Mouse (Mus musculus) left cerebral cortex, postnatal 25 days (tissue): ENCODE data around the gene Fli1. TPM values are rescaled to one million over a fixed set of nuclear protein-coding genes. Genes with fewer than 3 reads are reported as not detected.

ENCODE experiments used
- DNase-seq, 2 experiments: peaks; one replicate each; pipeline ENCODE4 v3.0.0; 2022; ENCODE audit warnings: low spot score in 2 of 2, mixed read lengths in 1 of 2
- intact Hi-C: fragments of 180-260 bp; cut with DNase I; formaldehyde crosslinking; loops from one replicate; pipeline ENCODE4 v1.15.1; 2025
- total RNA-seq, 2 experiments: library from RNA; stranded (reverse); gene quantifications; 2 replicates each; pipeline ENCODE4 v1.2.3; 2021

Fli1 gene
- 1 to 10 TPM; 5.3 to 6.0 TPM for total RNA-seq

DNA sequence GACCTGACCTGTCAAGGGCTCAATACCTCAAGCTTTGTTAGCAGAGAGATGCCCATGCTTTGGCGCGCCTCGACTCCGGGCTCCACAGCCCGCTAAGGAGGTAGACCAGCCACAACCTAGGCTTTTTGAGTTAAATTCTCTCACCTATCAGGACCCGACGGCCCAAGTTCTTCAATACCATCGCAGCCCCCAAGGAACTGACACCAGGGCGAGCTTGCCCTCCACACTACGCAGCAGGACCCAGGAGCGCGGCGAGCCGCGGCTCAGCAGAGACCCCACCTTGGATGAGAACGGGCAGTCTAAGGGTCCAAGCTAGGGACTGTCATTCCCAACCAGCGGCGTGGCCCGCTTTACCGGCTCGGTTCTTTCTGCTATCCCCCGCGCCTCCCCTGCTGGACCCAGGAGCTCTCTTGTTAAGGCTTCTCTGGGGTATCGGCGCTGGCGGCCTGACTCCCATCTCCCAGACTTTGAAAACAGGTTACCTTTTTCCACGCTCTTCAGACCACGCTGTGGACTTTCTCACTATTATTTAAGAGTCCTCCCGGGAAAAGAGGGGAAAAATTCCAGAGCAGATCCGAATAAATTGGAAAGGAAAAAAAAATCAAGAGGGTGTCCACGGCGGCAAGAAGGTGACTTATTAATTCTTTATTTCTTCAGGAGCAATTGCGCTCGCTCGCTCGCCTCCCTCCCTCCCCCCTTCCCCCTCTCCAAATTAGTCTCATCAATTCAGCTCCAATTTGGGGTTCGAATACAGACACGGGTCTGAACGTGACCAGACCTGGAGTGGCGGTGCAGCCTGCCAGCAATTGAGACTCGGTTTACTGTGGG, at the start of gene Fli1:
Gene Fli1, minus strand, starts transcription at position 650 of the 828 bp plus-strand sequence.
- intact Hi-C loops: no loop called here
- no peak for DNase-seq

GRCm38 (mm10) chr9:32591732-32592582, 49.3 kb upstream of the Fli1 start:
- intact Hi-C loops: loop anchor here (1.0 to 10.0 kb wide), 6 partner anchors 75 to 655 kb away; no protein-coding TSS in a partner anchor
- peak; percentile 82 to 87 for DNase-seq

- no peak for DNase-seq
- intact Hi-C loops: loop anchor here (1.0 to 10.0 kb wide), 7 partner anchors 77 to 656 kb away; no protein-coding TSS in a partner anchor
Observed at GRCm38 (mm10) chr9:32590571-32590970, 47.9 kb upstream of the Fli1 start.

GRCm38 (mm10) chr9:32589900-32590299, 47.2 kb upstream of the Fli1 start:
- DNase-seq: peak; percentile 79 to 83

GRCm38 (mm10) chr9:32585357-32585756, 42.7 kb upstream of the Fli1 start:
- intact Hi-C loops: no loop called here
- no peak for DNase-seq

More at GRCm38 (mm10) chr9:32589900-32590299, 47.2 kb upstream of the Fli1 start:
- intact Hi-C loops: loop anchor here (1.0 to 10.0 kb wide), 7 partner anchors 77 to 657 kb away; no protein-coding TSS in a partner anchor

DNA sequence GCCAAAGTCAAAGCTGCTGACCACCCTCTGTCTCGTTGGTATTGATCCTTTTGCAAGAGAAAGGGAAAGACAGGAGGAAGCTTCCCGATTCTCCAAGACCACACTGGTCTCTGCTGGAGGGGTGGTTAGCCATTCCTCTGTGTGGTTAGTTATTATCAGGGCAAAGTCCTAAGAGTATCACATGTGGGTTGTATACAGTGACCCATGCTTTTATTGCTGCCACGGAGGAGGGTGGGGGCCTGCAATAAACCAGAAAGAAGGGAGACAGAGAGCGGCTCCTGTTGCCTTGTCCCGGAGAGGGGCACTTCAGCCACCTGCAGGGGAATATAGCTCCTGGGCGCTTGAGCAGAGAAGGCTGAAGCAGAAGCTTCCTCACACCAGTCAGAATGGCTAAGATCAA, 41.2 kb upstream of the Fli1 start:
- no peak for DNase-seq
- intact Hi-C loops: no loop called here

DNA sequence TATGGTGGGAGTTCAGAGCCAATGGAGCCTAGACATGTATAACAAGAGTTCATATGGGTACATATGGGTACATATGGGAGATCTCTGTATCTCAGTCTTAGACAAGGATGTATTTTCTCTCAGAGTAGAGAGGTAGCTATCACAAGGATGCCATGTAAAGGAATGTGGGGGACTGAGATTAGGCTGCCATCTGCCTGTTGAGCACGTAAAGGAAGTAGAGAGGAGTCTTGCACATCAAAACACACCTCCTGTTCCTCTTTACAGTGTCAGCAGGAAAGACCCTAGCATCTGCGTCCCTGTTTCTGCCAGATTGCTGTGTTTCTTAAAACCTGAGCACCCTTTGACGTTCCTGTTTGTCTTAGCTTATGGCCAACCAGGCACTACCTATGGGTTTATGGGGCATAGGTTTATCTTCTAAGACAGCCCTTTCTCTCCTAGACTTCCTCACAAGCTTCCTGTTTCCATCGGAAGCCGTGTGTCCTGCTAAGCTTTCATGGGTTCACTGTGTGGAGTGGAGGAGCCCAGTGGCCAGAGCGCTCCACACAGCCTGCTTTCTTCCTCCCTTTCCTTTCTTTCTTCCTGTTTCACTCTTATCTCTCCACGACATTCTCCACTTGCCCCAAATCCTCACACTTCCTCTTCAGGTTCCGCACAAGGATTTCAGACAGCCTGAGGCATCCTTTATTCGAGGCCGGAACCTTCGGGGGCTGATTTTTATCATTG, 39.4 kb upstream of the Fli1 start:
- intact Hi-C loops: no loop called here
- DNase-seq: no peak

- intact Hi-C loops: no loop called here
- DNase-seq: no peak
Observed at GRCm38 (mm10) chr9:32578411-32578810, 35.8 kb upstream of the Fli1 start.

DNA sequence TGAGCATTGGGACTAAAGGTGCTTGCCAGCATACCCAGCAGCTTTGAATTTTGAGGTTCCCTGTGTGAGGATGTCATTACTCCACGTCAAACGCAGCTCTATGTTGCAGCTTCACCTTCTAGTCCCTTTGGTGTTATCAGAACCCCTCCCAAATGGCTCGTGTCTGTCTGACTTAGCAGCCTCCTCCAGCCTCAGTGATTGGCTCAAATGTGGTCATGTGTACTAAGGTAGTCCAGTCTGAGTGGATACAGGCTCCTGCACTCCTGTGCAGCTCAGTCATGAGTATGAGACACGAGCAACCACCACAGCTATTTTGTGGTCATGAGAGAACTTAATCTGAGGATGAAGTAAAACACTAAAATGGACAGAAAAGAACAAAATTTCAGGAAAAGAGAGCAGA, 31.0 kb upstream of the Fli1 start:
- intact Hi-C loops: no loop called here
- no peak for DNase-seq

GRCm38 (mm10) chr9:32571676-32572075, 29.0 kb upstream of the Fli1 start:
- intact Hi-C loops: no loop called here
- no peak for DNase-seq

DNA sequence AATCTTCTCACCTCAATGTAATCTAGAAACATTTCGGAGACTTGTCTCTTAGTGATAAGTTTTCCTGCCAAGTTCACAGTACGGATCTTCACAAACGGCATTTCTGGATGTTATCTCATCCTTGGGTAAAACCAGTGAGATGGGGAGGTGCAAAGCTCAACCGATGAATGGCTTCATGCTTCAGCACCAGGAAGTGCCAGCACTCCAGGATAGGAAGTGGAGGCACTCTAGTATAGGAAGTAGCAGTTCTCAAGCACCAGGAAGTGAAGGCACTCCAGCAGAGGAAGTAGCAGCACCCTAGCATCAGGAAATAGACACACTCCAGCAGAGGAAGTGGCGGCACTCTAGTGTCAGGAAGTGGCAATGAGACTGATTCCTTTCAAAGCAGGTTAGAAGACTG, 27.9 kb upstream of the Fli1 start:
- no peak for DNase-seq
- intact Hi-C loops: no loop called here

- no peak for DNase-seq
Observed at GRCm38 (mm10) chr9:32569261-32569660, 26.6 kb upstream of the Fli1 start.

DNA sequence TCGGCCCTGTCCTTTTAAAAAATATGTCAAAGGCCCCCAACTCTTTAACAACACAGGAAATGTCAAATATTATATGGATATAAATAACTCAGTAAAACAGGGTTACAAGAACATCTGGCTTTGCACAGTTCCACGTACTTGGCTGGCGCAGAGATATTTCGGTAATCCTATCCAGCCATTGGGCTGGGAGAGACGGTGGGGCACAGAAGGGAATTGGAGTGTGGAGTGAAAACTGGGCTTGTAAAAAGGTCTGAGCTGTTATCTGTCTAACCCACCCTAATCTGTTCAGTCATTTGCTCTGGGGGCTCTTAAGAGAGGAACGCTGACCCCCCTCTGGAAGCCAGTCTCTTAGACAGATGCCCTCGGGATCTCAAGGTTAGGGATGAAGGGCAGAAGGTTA, 24.9 kb upstream of the Fli1 start:
- DNase-seq: no peak
- intact Hi-C loops: no loop called here

More at GRCm38 (mm10) chr9:32569261-32569660, 26.6 kb upstream of the Fli1 start:
- intact Hi-C loops: no loop called here

GRCm38 (mm10) chr9:32565309-32565708, 22.6 kb upstream of the Fli1 start:
- intact Hi-C loops: no loop called here
- no peak for DNase-seq

GRCm38 (mm10) chr9:32562837-32563236, 20.2 kb upstream of the Fli1 start:
- no peak for DNase-seq
- intact Hi-C loops: loop anchor here (1.0 kb wide), 1 partner anchor 158 kb away; no protein-coding TSS in a partner anchor

- DNase-seq: peak in 1 of 2 experiments; percentile 28
- intact Hi-C loops: loop anchor here (1.0 kb wide), 1 partner anchor 157 kb away; no protein-coding TSS in a partner anchor
Observed at GRCm38 (mm10) chr9:32562409-32562808, 19.7 kb upstream of the Fli1 start.

GRCm38 (mm10) chr9:32561190-32561890, 18.7 kb upstream of the Fli1 start:
- intact Hi-C loops: no loop called here
- no peak for DNase-seq

GRCm38 (mm10) chr9:32559859-32560258, 17.2 kb upstream of the Fli1 start:
- DNase-seq: no peak
- intact Hi-C loops: no loop called here

GRCm38 (mm10) chr9:32559454-32559853, 16.8 kb upstream of the Fli1 start:
- intact Hi-C loops: no loop called here
- no peak for DNase-seq
